Mouse (Mus musculus): ENCODE measurements at regions not wholly inside any gene's neighbourhood (a gene's known extent, or its start where the extent isn't known, plus 50 kb on each side); places are given as distances from the start of the nearest gene placed in this dataset.

DNA sequence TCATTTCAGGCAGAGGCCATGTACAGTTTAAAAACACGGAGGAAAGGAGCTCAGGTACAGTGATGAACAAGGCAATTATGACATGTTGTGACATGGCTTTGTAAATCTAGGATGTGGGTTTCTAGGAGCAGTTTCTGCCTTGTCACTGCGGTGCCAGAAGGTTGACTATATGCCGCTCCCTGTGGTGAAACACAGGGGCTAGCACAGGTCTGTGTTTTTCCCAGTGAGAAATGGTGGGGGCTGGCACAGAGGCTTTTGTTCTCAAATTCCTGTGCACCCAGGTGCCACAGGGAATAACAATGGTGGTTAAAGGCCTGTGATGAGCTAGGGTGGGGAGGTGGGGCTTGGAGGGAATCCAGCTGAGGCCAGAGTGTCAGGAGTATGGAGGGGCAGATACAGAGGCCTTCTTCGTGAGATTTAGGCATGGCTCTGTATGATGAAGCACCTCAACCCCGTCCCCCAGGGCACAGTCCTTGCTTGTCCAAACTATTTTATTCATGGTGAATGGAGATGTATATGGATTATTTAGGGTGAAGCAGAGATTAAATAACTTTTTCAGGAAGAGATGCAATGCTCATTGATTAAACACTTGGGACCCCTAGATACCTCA, 80.0 kb upstream of the Inhba start:
- no peak for DNase-seq

DNA sequence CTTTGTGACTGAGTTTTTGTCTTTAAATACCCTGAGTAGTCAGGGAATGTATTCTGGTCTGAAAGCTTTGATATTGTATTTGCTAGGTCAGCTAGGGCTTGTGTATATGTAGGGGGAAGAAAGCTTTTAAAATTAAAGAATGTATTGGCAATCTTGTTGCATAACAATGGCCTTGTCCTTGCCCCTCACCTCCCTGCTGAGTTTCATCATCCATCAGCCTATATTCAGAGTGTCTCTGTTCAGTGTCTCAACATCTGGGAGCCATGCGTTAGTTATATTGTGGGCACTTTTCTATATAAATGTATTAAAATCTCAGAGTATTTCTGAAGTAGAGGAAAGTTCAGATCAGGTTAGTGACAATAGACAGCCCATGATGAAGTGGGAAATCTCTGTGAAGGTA, 76.0 kb upstream of the Inhba start:
- no peak for DNase-seq

DNA sequence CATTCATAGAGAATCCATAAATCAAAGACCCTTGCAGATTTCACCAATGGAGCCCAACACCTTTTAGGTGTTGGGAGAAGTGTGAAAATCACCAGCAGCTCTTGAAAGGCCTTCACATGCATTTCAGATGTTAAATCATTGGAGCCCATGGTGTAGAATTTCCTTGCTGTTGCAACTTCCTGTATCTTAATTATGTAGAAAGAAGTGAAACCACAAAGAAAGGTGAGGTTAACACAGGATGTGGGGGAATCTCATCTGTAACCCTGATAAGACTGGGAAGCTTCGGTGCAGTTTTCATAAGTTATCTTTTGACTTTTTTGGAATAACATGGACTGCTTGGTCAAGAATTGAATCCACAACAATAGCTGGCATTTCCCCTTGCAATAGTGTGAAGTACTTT, 75.5 kb upstream of the Inhba start:
- no peak for DNase-seq

DNA sequence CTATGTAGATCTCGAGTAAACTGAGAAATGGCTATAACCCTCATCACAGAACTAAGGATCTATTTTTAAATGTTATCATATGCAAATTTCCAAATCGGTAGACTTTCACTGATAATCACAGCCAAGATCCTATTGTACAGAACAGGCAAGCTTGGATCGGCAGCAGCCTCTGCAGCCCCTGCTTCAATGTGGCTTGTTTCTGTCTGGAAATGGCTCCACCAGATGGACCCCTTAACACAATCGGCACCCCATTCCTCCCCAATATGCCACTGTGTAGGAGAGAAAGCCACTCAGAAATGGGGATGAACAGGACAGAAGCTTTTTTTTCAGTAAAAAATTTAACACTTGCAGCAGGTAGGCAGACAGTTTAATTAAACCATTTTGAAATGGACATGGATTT, 61.5 kb upstream of the Inhba start:
- DNase-seq, result no peak

DNA sequence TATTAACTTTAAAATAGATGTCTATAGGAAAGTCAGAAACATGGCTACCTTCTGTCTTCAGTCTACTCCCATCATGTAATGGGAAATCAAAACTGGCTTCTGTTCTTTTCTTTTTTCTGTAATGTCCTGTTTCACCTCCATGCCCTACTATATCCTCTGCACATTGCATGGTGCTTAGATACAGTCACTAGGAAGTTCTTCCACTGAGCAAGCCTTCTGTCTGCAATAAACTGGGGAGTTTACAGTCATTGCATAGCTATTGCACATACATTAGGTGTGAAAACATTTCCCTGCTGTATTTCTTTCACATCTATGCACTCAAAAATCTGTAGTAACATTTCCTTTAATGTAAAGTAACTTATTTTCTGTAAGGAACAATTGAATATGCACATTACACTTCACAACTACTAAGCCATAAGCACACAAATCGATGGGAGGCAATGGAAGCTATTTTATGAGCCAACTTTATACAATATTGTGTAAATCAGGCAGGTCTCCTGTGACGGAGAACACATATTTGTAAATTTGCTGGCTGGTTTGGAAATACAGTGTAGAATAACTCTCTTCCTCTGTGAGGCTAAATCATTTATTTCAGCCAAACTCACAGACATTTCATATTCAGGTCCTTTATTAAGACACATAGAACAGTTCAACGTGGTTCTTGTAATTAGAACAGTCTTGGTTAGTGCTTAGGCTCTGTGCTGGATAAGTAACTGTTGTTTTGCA, 60.6 kb upstream of the Inhba start:
- DNase-seq, result no peak

Data from right cerebral cortex, postnatal 4 days (tissue).